Mouse (Mus musculus) frontal cortex, postnatal 36 days (tissue): Measurements from ENCODE around the gene Slc13a1.

Source experiments
- DNase-seq, 2 experiments: peaks; one replicate each; pipeline ENCODE4 v3.0.0; 2022; ENCODE audit warnings: low spot score in 2 of 2

The Slc13a1 gene

DNA sequence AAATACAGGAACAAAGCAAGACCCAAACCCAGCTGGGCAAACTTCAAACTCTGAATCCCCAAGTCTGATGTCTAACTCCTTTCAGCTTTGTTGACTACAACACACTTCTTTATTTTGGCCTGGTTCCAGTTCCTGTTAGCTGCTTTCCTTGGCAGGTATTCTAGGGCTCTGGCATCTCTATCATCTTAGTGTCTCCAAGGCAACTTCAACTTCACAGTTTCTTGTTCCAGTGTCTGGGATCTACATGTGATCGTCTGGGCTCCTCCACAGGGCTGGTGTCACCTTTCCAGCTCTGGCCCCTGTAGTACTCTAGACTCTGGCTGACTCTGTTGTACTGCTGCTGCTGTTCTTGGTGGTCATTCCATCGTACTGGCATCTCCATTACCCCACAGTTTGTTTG lies 91.8 kb downstream of the Slc13a1 start:
- DNase-seq: no peak

DNA sequence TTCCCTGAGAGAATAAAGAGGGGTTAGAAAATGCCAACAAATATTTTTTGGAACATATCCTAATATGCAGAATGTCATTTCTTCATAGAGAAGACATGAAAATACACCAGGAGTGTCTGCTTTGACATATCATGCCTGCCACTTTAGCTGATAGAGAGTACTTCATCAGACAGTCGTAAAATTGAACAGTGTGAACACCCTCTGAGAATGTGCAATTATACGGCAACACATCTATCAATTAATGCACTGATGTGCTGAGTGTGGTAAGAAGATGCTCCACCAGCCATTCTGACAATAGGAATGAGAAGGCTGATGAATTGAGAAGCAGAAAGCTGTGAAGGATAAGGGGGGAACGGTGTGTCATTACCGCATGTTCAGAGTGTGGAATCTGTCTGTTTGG lies 95.1 kb downstream of the Slc13a1 start:
- no peak for DNase-seq

DNA sequence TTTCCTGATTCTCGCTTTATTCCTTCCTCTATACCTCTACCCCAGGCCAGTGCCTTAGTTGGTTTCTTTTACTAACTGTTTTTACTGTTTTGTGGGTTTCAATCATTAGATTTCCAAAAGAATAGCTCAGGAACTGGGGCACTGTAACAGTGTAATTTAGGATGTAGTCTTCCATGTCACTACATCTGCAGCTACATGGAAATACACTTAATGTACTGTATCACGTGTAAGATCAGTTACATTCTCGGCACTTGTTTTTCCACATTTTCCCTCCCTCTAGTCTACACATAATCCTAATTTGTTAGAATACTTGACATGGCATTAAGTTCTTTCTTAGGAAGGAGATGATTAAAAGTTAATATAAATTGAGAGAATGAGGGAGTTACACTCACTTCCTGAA lies 108.1 kb downstream of the Slc13a1 start:
- no peak for DNase-seq

DNA sequence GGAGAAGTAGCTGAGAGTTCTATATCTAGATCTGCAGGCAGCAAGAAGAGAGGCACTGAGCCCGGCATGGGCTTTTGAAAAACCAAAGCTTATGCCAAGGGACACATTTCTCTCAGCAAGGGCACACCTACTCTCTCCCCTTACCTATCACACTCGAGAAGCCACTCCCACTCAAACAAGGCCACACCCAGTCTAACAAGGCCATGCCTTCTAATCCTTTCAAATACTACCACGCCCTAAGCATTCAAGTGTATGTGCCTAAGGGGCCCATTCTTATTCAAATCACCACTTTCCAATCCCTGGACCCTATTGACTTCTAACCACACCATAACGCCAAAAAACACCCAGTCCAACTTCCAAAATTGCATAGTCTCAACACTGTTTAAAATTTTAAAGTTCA lies 112.8 kb downstream of the Slc13a1 start:
- DNase-seq: no peak

DNA sequence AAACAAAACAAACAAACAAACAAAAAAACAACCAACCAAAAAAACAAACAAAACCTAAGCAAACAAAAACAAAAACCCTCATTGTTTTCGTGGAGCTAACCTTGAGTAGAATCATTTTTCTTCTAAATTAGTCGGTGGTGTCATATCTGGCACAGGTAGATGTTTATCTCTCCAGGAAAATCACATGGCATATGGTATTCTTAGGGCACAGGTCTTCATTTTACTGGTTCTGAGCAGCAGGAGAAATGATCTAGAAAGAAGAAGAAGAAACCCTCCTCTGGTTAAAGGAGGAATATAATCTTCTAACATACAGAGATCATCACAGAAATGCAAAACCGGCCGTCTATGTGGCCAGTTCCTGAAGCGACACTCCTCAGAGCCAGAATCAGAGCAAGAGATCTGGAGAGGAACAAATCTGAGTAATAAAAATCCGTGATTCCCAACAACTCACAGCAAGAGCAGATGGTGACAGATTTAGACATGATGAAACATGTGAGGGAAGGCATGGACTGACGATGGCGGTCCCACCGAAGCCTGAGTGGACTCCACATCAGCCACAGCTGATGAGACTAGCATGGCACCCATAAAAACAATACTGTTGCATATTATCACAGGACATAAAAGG lies 113.7 kb downstream of the Slc13a1 start:
- no peak for DNase-seq

GRCm38 (mm10) chr6:24047014-24047770 lies 120.7 kb downstream of the Slc13a1 start:
- DNase-seq: no peak

GRCm38 (mm10) chr6:24043496-24043895 lies 124.4 kb downstream of the Slc13a1 start:
- DNase-seq: no peak
